Mouse (Mus musculus): Measurements from ENCODE around the gene Tmem240. TPM values are rescaled to one million over a fixed set of nuclear protein-coding genes. Genes with fewer than 3 reads are reported as not detected.

Tmem240 gene
- polyA plus RNA-seq, 1 experiment = 1.3 TPM

DNA sequence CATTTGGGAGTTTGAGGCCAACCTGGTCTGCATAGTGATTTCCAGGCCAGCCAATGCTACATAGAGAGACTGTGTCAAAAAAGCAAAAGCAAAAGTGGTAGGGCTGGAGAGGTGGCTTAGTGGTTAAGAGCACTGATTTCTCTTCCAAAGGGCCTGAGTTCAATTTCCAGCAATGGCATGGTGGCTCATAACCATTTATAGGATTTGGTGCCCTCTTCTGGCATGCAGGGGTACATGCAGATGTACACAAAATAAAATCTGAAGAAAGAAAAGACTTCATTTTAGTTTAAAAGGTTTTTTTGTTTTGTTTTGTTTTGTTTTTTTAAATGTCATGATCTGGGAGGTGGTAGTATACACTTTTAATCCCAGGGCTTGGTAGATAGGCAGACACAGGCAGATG is 34.2 kb upstream of the Tmem240 start:
- peaks cover 34% of the 10 kb centered on the region for H3K4me1 ChIP-seq (ENCODE audit: control insufficient read depth, insufficient read depth, low read length)
- TF ChIP-seq POLR2A (IDR thresholded peaks at IDR 0.05; ENCODE audit: borderline replicate concordance, low read depth, low read length) (no peak), CTCF (IDR thresholded peaks at IDR 0.05; ENCODE audit: low read depth, low read length) (no peak)
- H3K27ac ChIP-seq (ENCODE audit: insufficient read depth, low read depth, low read length) = no peak overlapping the region

DNA sequence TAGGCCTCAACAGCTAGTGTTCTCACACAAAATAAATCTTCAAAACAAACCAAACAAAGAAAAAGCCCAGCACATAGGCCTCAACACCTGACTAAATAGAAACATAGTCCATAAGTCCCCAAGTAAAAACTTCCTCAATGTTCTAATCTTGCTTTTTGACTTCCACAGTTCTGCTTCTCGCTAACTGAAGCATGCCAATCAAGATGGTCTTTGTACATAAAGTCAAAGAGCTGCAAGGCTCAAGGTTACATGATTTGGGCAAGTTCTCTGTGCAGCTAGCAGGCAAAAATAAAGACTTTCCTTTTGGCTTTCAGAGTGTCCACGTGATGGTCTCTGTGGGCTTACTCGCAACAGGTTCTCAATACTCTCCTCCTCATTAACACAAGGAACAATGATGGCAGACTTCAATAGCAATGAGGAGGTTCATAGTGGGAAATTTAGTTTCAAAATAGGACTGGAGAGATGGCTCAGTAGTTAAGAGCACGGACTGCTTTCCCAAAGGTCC is 31.1 kb upstream of the Tmem240 start:
- peaks cover 23% of the 10 kb centered on the region for H3K4me1 ChIP-seq (ENCODE audit: control insufficient read depth, insufficient read depth, low read length)
- no peak overlapping the region for H3K4me3 ChIP-seq (ENCODE audit: insufficient read depth, low read length)
- no peak for TF ChIP-seq CTCF (IDR thresholded peaks at IDR 0.05; ENCODE audit: low read depth, low read length)
- no peak for TF ChIP-seq POLR2A (IDR thresholded peaks at IDR 0.05; ENCODE audit: borderline replicate concordance, low read depth, low read length)
- H3K27ac ChIP-seq (ENCODE audit: insufficient read depth, low read depth, low read length) = no peak overlapping the region

More for the DNA sequence above, 34.2 kb upstream of the Tmem240 start:
- no peak overlapping the region for H3K4me3 ChIP-seq (ENCODE audit: insufficient read depth, low read length)

GRCm38 (mm10) chr4:155704721-155705591 is 29.6 kb upstream of the Tmem240 start, which contains the start of gene Ssu72:
Gene Ssu72 (plus strand): TSS chr4:155704800.
- H3K27ac ChIP-seq (ENCODE audit: insufficient read depth, low read depth, low read length) = peak within 1 kb of the TSS; percentile 96
- H3K4me1 ChIP-seq (ENCODE audit: control insufficient read depth, insufficient read depth, low read length) = peaks cover 26% of the 10 kb centered on the region
- H3K4me3 ChIP-seq (ENCODE audit: insufficient read depth, low read length) = peak within 1 kb of the TSS; percentile 90
- TF ChIP-seq POLR2A (IDR thresholded peaks at IDR 0.05; ENCODE audit: borderline replicate concordance, low read depth, low read length) (no peak), CTCF (IDR thresholded peaks at IDR 0.05; ENCODE audit: low read depth, low read length) (no peak)

DNA sequence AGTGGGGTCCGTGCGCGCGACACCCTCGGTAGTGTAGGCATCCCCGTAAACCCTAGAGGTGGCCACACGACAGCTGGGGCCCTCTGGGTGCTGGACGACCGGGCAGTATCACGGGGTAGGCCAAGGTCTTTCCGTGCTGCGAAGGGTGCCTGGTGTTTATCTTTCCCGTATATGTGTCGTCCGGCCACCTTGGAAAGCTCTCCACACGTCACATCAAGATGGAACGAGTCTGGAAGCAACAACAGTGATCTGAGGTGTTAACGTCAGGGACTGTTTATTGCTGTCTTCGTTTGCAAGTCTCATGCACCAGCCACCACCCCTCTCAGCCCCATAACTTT is 29.0 kb upstream of the Tmem240 start:
- peak overlapping the region; percentile 90 for H3K4me3 ChIP-seq (ENCODE audit: insufficient read depth, low read length)
- TF ChIP-seq CTCF (IDR thresholded peaks at IDR 0.05; ENCODE audit: low read depth, low read length) (no peak), POLR2A (IDR thresholded peaks at IDR 0.05; ENCODE audit: borderline replicate concordance, low read depth, low read length) (no peak)
- H3K27ac ChIP-seq (ENCODE audit: insufficient read depth, low read depth, low read length) = peak overlapping the region; percentile 96
- peaks cover 32% of the 10 kb centered on the region for H3K4me1 ChIP-seq (ENCODE audit: control insufficient read depth, insufficient read depth, low read length)

DNA sequence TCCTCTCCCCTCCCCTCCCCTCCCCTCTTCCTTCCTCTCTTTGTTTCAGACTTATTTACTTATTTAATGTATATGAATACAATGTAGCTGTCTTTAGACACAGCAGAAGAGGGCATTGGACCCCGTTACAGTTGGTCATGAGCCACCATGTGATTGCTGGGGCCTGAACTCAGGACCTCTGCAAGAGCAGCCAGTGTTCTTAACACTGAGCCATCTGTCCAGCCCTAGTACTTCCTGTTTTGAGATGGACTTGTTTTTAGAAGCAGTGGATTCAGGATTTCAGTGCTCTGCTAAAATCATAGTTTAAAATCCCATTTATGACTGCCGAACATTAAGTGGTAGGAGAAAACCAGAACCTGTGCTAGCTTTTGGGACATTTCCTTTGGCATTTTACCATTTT is 26.0 kb upstream of the Tmem240 start:
- peak overlapping the region; percentile 98 for H3K27ac ChIP-seq (ENCODE audit: insufficient read depth, low read depth, low read length)
- H3K4me1 ChIP-seq (ENCODE audit: control insufficient read depth, insufficient read depth, low read length) = peaks cover 37% of the 10 kb centered on the region
- TF ChIP-seq POLR2A (IDR thresholded peaks at IDR 0.05; ENCODE audit: borderline replicate concordance, low read depth, low read length) (no peak), CTCF (IDR thresholded peaks at IDR 0.05; ENCODE audit: low read depth, low read length) (no peak)
- H3K4me3 ChIP-seq (ENCODE audit: insufficient read depth, low read length) = no peak overlapping the region

GRCm38 (mm10) chr4:155708988-155709387 is 25.6 kb upstream of the Tmem240 start:
- H3K27ac ChIP-seq (ENCODE audit: insufficient read depth, low read depth, low read length) = peak overlapping the region; percentile 98
- TF ChIP-seq POLR2A (IDR thresholded peaks at IDR 0.05; ENCODE audit: borderline replicate concordance, low read depth, low read length) (no peak), CTCF (IDR thresholded peaks at IDR 0.05; ENCODE audit: low read depth, low read length) (no peak)

GRCm38 (mm10) chr4:155710521-155711252 is 23.9 kb upstream of the Tmem240 start:
- Histone ChIP-seq H3K4me3 (ENCODE audit: insufficient read depth, low read length) (peak overlapping the region; percentile 21; the same call in 1 of the 2 replicates), H3K4me1 (ENCODE audit: control insufficient read depth, insufficient read depth, low read length) (peaks cover 35% of the 10 kb centered on the region), H3K27ac (ENCODE audit: insufficient read depth, low read depth, low read length) (peak overlapping the region; percentile 98)
- TF ChIP-seq POLR2A (IDR thresholded peaks at IDR 0.05; ENCODE audit: borderline replicate concordance, low read depth, low read length) = no peak
- TF ChIP-seq CTCF (IDR thresholded peaks at IDR 0.05; ENCODE audit: low read depth, low read length) = no peak

More at GRCm38 (mm10) chr4:155708988-155709387, 25.6 kb upstream of the Tmem240 start:
- no peak overlapping the region for H3K4me3 ChIP-seq (ENCODE audit: insufficient read depth, low read length)
- peaks cover 35% of the 10 kb centered on the region for H3K4me1 ChIP-seq (ENCODE audit: control insufficient read depth, insufficient read depth, low read length)

DNA sequence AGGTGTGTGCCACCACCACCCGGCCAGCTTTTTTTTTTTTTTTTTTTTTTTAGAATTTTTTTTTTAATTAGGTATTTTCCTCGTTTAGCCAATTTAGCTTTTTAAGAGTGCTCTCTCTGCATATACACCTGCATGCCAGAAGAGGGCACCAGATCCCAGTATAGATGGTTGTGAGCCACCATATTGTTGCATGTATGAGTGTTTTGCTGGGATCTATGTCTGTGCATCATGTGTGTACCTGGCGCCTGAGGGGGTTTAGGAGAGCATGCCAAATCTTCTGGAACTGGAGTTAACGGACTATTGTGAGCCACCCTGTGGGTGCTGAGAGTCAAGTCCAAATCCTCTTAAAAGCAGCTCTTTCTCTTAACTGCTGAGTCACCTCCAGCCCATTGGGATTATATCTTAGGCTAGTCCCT is 12.9 kb upstream of the Tmem240 start:
- 0 out of 2 replicates have a peak, but pooled peaks cover 2% of the 10 kb centered on the region for H3K4me1 ChIP-seq (ENCODE audit: control insufficient read depth, insufficient read depth, low read length)
- TF ChIP-seq CTCF (IDR thresholded peaks at IDR 0.05; ENCODE audit: low read depth, low read length) = no peak
- no peak for TF ChIP-seq POLR2A (IDR thresholded peaks at IDR 0.05; ENCODE audit: borderline replicate concordance, low read depth, low read length)
- no peak overlapping the region for H3K27ac ChIP-seq (ENCODE audit: insufficient read depth, low read depth, low read length)
- no peak overlapping the region for H3K4me3 ChIP-seq (ENCODE audit: insufficient read depth, low read length)

- H3K27ac ChIP-seq (ENCODE audit: insufficient read depth, low read depth, low read length) = no peak overlapping the region
- H3K4me1 ChIP-seq (ENCODE audit: control insufficient read depth, insufficient read depth, low read length) = peaks cover 17% of the 10 kb centered on the region
- no peak for TF ChIP-seq CTCF (IDR thresholded peaks at IDR 0.05; ENCODE audit: low read depth, low read length)
- TF ChIP-seq POLR2A (IDR thresholded peaks at IDR 0.05; ENCODE audit: borderline replicate concordance, low read depth, low read length) = no peak
- no peak overlapping the region for H3K4me3 ChIP-seq (ENCODE audit: insufficient read depth, low read length)
Measured at GRCm38 (mm10) chr4:155727993-155728392, 6.6 kb upstream of the Tmem240 start.
